Mouse (Mus musculus) B cell, adult 67 days (primary cell): ENCODE measurements around the gene Rnf223. TPM values are rescaled to one million over a fixed set of nuclear protein-coding genes. Genes with fewer than 3 reads are reported as not detected.

Experiments used
- total RNA-seq, 2 experiments: library from RNA; stranded (reverse); gene quantifications; 4 replicates each; pipeline ENCODE4 v1.2.4; 2023

Rnf223 gene
- total RNA-seq: 1 to 10 TPM; 1.7 to 1.8 TPM

DNA sequence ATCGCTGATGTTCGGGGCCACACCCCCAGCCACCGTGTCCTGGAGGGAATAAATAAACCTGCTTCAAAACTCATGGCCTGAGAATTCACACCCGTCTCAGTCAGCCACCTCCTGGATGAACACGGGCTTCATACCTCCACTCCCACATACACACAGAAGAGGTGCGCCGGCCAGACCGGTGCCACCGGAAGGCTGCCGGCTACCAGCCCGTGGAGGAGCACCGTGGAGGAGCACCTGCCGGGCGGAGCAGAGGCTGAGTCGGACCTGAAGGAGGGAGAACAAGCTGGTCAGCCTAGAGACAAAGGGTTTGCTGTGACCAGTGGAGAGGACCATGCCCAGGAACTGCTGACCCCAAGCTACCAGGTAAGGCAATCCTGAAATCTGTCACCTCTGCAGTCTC lies at the start of gene Rnf223:
Gene Rnf223, plus strand, starts transcription at position 78 of the 400 bp plus-strand sequence.

DNA sequence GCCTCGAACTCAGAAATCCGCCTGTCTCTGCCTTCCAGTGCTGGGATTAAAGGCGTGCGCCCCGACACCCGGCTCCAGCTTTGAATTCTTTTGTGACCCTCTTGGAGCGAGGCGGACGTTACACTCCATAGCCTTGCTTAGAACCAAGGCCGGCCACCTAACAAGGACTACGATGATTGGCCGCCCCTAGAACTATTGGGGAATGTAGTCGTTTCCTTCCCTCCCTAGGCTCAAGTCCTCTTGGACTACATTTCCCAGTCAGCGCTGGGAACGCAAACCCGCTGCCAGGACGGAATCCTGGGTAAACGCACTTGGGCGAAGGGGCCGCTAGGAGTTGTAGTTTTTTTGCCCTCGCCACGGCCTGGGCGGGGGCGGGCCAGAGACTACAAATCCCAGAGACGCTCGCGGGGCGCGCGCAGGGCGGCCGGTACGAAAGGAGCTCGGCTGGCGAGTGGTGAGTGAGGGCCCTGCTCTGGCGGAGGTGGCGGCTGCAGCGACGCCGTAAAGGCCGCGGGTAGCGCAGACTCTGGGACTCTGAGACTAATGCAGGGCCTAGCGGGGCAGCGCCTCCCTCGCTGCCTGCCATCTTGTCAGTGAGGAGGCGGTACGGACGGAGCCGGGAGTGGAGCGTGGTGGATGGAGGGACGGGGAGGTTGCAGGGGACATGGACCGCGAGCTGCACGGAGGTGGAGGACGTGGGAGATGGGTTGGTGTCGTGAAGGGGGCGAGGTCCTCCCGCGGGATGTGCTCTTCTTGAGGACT lies 20.6 kb upstream of the Rnf223 start, which contains the start of gene 9430015G10Rik:
Gene 9430015G10Rik, plus strand, starts transcription at position 413 of the 762 bp plus-strand sequence.

Other genes with a start within 250 kb of the Rnf223 start
- gene Pusl1, start 238.7 kb upstream of the Rnf223 start, total RNA-seq: 10 to 100 TPM; 24.5 to 24.6 TPM
- 10 to 100 TPM; 68.7 to 74.2 TPM for gene Acap3, start 238.7 kb upstream of the Rnf223 start, total RNA-seq
- 100 to 1,000 TPM in 1 of 2 experiments, 10 to 100 TPM in 1; 98.5 to 126 TPM for gene Ube2j2, start 186.7 kb upstream of the Rnf223 start, total RNA-seq
- gene C1qtnf12, start 168.2 kb upstream of the Rnf223 start, total RNA-seq: 1 to 10 TPM; 3.7 to 3.9 TPM
- gene B3galt6, start 137.9 kb upstream of the Rnf223 start, total RNA-seq: 1 to 10 TPM; 2.9 to 3.8 TPM
- gene Sdf4, start 137.6 kb upstream of the Rnf223 start, total RNA-seq: 100 to 1,000 TPM; 124 to 134 TPM
- 10 to 100 TPM in 1 of 2 experiments, 1 to 10 TPM in 1; 3.7 to 11.2 TPM for gene Tnfrsf4, start 116.7 kb upstream of the Rnf223 start, total RNA-seq
- 10 to 100 TPM; 15.0 to 17.0 TPM for gene Tnfrsf18, start 104.3 kb upstream of the Rnf223 start, total RNA-seq
- gene Ttll10, start 71.1 kb upstream of the Rnf223 start, total RNA-seq: not detected
- 10 to 100 TPM; 67.6 to 67.9 TPM for gene 9430015G10Rik, start 20.5 kb upstream of the Rnf223 start, total RNA-seq
- 1 to 10 TPM; 1.8 to 4.1 TPM for gene Agrn, start 67.0 kb downstream of the Rnf223 start, total RNA-seq
- gene Isg15, start 70.3 kb downstream of the Rnf223 start, total RNA-seq: 1 to 10 TPM; 6.6 to 7.7 TPM
- 1 to 10 TPM; 9.3 TPM for gene AW011738, start 72.8 kb downstream of the Rnf223 start, total RNA-seq
- gene Perm1, start 85.4 kb downstream of the Rnf223 start, total RNA-seq: under 1 TPM; 0.24 to 0.44 TPM
- 10 to 100 TPM; 40.3 to 46.7 TPM for gene Plekhn1, start 104.3 kb downstream of the Rnf223 start, total RNA-seq
- 10 to 100 TPM; 91.8 to 99.4 TPM for gene Noc2l, start 105.5 kb downstream of the Rnf223 start, total RNA-seq
- gene Samd11, start 125.1 kb downstream of the Rnf223 start, total RNA-seq: 1 to 10 TPM; 3.8 to 5.3 TPM
- gene Vmn2r-ps159, start 200.6 kb downstream of the Rnf223 start, total RNA-seq: not detected